Mouse (Mus musculus): ENCODE data around the gene Nadsyn1.

Nadsyn1 gene

DNA sequence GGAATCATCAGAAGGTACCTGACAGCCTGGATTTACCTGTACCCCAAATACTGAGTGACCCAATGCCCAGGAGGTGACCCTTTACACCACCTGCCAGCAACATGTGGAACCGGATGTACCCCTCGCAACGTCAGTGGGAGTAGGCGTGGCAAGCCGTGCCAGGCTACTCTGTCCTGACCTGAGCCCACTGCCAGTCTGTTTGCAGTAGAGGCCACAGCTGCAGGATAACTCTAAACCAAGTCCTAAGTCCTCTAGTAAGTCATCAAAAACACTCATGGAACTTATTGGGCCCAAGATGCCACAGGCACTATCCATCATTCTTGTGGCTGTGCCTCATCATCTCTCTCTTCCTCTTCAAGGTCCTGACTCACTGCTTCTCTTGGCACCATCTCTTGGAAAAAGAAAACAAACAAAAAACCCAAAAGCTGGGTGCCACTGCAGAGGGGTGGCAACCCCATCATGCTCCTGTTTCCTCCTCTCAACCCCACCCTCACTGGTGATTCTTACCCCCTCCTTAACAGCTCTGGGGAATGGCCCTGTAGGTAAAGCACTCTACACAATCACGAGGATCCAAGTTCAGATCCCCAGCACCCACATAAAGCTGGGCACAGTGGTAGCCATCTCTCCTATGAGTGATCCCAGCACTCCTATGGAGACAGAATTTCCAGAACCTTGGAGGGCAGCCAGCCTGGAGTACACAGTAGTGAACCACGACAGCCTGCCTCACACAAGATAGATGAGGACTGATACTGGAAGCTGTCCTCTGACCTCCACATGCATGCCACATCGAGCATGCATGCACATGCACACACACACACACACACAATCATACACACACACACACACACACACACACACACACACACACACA lies 21.2 kb downstream of the Nadsyn1 start:
- no peak for DNase-seq (ENCODE audit: low spot score)

DNA sequence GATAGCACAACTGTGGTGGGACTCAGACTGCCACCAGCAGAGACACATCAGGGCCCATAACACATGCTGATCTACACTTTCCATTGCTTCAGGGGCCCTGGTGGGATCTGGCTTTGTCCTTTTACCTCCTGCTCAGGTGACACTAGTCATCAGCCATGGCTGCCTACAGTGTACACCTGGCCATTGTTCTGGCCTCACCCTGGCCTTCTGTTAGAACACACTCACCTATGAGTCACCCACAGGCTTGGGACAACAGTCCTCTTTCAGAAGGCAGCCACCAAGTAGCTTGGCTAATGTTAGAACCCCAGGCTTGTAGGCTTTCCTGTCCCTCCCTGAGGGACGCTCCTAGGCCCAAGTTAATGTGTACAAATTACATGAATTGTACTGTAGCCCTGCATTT lies 21.9 kb downstream of the Nadsyn1 start:
- DNase-seq (ENCODE audit: low spot score), result no peak

DNA sequence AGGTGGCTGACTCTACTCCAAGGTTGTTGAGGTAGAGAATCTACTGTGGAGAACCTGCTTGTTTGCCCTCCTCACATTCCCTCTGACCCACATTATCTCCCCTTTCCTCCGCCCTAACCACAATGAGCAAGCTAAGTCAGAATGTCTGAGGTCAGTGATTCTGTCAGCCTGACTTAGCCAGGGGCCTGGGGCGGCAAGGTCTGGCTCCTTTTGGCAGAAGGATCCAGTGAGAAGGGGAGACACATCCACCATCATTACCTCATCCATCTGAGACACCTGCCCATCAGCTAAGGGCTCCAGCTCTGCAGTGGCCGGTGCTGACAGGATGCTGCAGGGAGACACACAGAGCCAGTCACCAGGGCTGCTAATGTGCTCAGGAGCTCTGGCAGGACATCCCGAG lies 23.9 kb downstream of the Nadsyn1 start:
- no peak for DNase-seq (ENCODE audit: low spot score)

DNA sequence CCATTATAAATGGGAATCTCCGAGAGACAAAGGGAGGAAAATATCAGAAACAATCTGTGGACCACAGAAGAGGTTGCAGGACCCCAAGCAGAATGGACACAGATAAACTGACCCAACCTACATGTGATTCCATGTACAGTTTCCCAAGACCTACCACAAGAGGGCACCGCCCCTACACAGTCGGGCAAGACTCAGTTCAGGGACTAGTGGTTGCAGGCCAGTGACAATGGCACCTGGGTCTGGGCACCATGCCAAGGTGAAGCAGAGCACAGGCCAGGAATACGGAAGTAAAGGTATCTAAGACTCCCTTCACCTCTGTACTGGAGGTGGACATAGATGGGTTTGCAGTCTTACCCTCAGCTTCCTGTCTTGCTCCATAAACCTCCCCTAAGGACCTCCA lies 29.5 kb downstream of the Nadsyn1 start:
- DNase-seq (ENCODE audit: low spot score), result no peak

DNA sequence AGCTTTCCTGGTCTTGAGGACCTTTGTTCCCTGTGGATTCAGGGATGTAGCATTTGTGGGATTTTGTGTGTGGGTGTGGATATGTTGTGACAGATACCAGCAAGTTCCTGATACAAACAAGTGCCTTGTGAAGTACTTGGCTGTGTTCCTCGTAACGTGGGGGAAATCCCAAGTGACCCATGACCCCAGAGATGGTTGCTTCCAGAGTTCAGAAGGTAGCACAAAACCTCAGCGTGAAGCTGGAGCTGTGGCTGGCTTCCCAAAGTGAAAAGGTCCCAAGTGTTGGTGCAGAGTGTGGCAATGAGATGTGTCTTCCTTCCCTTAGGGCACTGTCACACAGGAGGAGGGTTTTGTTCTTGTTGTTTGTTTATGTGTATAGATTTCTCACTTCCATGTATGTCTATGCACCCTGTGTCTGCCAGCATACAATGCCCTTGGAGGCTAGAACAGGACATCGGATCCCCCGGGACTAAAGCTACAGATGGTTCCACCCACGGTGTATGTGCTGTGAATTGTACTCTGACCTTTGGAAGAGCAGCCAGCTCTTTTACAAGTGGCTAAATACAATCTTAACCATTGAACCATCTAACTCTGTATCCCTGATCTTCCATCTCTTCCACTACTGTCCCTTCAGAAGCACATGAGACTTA lies 30.2 kb downstream of the Nadsyn1 start:
- no peak for DNase-seq (ENCODE audit: low spot score)

DNA sequence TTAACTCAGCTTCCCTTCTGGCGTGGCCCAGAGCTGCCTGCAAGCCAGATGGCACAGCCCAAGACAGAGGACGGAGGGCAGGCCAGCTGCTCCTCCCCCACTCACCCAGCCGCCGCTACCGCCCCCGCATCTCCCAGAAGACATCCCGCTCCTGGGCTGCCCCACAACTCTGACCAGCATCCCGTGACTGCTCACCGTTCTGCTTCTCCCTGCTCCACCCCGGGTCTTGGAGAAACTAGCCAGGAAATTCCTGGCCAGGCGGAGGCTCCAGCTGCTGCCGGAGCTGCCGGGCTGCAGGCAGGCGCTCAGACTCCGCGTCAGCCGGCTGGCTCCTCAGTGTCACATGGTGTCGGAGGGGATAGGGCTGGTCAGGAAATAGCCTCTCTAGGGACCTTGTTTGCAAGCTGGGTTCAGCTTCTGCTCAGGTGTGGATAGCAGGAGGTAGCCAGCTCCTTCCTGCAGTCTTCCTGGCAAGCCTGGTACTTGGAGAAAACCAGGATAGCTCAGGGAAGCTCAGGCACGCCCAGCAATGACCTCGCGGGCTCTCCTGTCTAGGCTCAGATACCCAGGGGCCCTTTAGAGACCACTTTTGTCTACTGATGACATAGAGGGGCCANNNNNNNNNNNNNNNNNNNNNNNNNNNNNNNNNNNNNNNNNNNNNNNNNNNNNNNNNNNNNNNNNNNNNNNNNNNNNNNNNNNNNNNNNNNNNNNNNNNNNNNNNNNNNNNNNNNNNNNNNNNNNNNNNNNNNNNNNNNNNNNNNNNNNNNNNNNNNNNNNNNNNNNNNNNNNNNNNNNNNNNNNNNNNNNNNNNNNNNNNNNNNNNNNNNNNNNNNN lies 38.4 kb downstream of the Nadsyn1 start, which contains the start of gene Mrgpre:
TSS of gene Mrgpre (minus strand) at position 505 of the 834 bp plus-strand sequence.
- peak; percentile 81 for DNase-seq (ENCODE audit: low spot score)

DNA sequence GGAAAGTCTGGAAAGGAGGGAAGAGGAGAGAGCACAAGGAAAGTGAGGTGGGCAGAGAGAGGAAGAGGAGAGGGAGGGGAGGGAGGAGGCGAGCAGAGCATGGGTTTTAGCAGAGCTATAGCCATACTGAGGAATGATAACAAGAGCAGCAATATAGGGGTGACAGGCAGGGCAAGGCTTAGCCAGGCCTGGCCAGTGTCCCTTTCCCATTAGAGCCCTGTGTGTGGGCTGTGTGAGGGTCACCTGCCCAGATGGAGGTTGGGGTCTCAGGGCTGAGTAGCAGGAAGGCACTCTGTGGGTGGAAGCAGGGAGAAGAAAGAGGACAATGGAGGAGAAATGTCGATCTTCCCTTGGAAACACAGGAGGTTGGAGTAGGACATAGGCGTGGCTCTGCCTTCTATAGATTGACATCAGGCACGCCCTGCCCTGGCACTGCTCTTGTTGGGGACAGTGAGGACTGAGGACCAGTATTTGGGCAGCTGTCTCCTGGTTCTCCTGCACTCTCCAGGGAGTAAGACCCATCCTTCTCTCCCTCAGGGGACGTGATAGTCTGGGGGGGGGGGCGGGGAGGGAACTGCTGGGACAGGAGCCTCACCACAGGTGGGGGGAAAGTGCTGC lies 39.2 kb downstream of the Nadsyn1 start:
- no peak for DNase-seq (ENCODE audit: low spot score)

DNA sequence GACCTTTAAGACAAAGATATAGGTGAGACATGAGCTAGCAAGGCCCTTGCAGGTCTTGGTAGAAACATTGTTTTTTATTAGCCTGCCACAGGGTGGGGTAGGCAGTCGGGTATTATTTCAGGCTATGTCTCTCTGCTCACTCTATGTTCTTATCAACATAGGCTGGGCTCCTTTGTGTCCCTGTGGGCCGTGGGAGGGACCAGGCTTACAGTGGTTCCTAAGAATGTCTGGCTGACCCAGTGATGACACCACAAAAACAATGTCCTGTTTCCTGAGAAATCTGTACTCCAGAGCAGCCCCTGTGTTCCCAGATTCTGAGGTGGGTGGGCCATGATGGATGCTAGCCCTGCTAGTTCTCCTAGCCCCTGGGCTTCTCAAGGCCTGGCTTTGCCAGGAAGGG lies 45.3 kb downstream of the Nadsyn1 start:
- DNase-seq (ENCODE audit: low spot score), result no peak

DNA sequence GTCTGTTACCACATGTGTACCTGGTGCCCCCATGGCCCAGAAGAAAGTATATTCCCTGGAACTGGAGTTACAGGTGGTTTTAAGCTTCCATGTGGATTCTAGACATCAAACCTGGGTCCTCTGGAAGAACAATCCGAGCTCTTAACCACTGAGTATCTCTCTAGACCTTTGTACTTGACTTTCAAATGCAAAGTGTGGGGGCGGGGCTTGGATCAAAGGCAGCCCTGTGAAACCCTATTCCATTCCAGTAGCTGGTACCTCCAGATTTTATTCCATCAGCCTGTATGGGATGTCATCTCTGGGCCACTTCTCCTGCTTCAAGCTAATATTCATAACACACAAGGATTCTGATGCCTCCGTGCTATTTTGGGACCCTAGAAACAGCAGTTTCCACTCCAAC lies 46.5 kb downstream of the Nadsyn1 start:
- DNase-seq (ENCODE audit: low spot score), result no peak

DNA sequence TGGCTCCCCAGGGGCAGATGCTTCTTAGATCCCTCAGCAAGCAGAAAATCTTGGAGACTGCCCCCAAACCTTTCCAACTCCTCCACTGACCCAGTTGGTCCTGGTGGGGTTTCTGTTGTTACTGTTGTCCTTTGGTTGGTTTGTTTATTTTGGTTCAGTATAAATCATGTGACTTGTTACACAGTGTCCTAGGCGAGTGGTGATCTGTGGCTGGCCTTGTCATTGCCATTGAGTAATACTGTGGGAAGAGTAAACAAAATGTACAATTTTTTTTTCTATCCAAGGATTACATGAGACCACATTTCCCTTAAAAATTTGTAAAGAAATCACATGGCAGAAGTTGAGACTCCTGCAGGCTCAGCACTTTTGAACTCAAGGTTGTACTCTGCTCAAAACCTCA lies 53.2 kb downstream of the Nadsyn1 start:
- no peak for DNase-seq (ENCODE audit: low spot score)

DNA sequence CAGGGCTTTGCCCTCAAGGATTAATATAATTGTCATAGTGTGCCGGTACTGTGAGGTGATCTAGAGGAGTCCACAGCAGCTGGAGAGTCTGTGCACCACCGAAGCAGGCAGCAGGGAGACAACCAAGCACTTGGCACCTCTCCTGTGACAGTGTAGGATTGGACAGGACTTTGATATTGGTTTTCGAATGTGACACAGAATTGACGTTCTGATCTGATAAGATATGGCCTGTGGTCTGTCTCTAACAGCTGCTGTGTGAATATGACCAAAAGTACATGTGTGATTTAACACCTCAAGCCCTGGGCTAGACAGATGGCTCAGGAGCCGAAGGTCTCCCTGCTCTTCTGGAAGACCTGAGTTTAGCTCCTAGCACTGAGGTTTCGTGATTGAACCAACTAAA lies 54.4 kb downstream of the Nadsyn1 start:
- DNase-seq (ENCODE audit: low spot score), result no peak

DNA sequence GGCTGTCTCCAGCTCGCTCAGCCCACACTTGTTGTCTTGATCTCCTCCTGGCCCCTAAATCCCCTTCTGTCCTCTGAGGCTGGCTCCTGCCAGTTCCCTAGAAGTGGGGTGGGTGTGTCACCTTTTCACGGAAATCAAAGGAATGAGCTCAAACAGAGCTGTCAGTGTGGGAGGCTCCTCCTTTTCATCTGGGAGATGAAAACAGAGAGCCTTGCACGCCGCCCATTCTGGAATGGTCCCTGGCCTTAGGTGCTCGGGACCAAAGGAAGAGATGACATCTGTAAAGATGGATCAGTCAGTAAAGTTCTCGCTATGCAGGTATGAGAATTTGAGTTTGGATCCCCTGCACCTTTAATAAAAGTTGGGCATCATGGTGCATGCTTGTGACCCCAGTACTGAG lies 55.8 kb downstream of the Nadsyn1 start, which contains the start of gene Mrgprg:
TSS of gene Mrgprg (minus strand) at position 101 of the 400 bp plus-strand sequence.
- no peak for DNase-seq (ENCODE audit: low spot score)

DNA sequence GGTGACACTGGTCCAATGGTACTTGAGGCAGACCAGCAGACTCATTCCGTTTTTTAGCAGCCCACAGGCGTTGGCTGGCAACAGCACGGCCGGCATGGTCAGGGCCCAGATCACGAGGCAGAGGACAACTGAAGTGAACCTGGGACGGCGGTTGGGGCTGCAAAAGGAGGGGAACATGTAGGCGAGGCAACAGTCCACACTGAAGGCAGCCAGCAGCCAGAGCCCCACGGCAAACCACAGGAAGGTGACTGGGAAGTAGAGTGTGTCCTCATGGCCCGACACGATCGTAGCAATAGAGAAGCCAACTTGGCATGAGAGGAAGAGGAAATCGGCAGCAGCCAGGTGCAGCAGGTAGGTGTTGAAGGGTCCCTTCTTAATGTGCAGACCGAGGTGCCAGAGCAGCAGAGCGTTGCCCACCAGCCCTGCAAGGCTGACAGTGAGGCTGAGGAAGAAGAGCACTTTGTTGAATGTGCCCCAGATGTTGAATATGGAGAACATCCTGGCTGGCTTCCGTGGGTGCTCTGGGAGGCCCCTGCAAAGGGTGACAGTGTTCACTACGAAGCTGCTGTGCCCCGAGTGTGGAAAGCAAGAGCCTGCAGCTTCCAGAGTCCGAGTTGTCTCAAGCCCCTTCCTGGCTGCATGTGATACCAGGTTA lies 57.6 kb downstream of the Nadsyn1 start:
- DNase-seq (ENCODE audit: low spot score), result no peak

DNA sequence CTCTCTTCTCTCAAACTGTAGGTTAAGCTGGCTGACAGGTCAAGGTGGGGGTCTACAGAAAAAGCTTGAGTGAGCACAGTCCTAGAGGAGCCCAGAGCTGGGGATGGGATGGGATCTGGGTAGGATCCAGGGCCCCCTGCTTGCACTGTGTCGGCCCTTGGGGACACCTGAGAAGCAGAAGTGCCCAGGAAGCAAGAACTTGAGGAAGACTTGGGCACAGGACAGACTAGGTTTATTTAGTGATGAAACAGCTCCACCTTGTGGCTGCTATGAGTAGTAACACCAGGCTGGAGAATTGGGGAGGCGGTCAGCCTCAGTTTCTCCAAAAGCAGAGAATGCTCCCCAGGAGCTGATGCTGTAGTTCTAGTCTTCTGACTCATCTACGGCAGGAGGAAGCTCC lies 58.9 kb downstream of the Nadsyn1 start:
- DNase-seq (ENCODE audit: low spot score), result no peak

DNA sequence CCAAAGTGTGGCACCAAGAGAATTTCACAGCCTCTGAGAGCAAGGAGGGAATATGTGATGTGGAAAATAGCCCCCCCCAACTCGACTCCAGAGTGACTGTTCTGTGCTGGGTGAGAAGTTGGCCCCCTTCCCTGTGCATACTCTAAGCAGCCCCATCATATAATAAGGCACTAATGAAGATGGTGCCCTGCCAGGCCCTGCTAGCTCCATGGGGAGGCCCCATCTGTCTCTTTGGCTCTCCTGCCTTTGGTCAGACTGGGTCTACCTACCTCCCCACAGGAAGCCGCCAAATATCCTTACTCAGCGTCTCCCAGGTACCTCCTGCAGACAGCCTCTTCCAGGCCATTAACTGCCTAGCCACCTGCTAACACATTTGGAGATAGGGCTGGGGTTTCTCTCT lies 63.7 kb downstream of the Nadsyn1 start:
- DNase-seq (ENCODE audit: low spot score), result no peak

DNA sequence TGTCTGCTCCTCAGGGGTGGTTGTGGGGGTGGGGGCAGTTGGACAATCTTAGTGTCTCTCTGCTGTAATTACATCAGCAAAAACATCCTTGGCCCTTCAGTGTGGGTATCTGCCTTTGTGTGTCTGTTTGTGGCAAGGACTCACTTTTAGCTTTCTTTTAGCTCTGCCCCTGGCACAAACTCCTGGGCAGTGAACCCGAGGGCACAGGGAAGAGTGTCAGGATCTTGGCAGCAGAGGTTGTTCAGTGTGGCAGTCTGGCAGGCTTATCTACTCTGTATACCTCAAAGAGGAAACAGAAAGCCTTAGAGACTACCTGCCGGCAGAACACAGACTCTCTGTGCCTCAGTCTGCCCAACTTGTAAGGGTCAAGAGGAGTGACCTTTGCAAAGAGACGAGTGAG lies 65.0 kb downstream of the Nadsyn1 start:
- no peak for DNase-seq (ENCODE audit: low spot score)

DNA sequence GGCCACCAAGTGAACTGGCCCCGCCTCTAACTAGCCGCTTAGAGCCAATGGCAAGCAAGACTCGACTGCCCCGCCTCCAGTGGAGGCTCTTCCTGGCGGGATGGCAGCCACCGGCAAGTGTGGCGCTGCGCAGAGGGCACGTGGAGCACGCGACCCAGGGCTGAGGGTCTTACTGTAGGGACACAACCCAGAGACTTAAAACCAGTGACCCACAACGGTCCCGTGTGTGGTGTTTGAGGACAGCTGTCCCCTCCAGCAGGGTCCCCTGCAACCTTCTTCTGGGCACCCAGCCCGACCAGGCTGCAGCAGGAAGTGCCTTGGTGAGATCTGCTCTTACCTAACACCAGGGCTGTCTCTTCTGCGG lies 65.6 kb downstream of the Nadsyn1 start:
- peak; percentile 66 for DNase-seq (ENCODE audit: low spot score)

DNA sequence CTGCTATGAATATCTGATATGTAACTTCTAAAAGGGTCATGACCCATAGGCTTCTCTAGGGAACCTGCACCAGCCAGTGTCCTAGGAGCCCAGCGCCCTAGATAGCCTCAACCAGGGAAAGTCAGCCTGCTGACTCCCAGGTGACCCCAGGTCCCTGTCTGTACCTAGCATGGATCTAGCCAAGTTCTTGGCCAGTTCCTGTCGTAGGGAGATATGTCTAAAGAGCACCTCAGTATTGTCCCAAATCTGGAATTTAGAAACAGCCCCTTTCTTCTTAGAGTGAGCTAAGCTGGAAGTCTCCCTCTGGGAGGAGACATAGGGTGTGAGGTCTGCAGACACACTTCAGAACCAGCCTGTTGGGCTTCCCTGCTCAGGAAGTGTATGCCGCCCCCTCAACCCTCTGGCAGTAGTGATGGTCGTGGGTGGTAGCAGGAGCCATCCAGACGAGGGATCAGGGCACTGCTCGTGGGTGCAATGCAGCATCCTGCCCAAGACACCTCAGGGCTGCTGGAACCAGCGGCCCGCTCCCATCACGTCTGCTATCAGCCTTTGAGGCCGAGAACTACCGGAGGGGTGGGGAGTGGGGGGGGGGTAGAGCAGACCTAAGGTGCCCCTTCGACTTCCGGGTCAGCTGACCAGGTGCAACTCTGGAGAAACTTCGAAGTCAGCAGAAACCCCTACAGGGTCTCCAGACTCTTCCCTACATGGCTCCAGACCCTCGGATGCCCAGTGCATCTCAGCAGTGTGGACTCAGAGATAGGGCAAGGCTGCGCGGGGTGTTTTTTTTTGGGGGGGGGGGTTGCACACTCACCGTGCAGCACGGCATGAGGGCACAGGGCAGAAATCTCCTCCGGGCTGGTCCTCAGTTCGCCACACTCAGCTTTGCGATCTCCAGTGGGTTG lies 66.3 kb downstream of the Nadsyn1 start, which contains the start of gene Osbpl5:
TSS of gene Osbpl5 (minus strand) at position 861 of the 902 bp plus-strand sequence.
- DNase-seq (ENCODE audit: low spot score), result no peak

DNA sequence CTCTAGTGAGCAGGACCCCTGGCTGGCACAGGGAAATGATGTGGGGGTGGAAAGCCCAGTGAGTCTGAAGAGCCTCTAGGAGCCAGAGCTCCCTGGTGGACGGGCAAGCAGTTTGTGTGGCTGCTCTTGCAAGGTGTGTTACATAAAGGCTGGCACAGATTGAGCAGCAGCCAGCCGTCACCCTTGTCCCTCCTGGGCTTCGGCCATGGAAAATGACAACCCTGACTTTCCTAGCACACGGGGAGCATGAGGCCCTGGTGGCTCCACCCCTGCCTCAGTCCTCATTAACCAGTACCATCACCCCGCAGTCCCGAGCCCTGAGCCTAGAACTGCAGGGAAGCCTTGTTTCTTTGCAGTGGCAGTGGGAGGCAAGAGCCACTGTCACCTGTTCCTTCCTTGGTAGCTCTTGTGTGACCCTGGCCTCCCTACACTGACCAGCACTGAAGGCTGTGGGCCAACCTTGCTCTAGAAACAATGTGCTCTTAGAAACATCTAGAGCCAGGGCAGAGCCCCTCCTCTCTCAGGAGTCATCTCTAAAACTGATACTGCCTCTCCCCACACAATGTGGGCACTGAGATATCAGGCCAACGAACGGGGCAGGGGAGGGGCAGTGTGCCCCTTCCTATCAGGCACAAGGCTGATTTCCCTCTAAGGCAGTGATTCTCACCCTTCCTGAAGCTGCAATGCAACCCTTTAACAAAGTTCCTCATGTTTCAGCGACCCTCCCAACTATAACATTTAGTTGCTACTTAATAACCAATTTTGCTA lies 67.1 kb downstream of the Nadsyn1 start:
- peak; percentile 76 for DNase-seq (ENCODE audit: low spot score)

Data from testis, postnatal 14 days (tissue).